Mouse (Mus musculus) brain, adult 10 weeks (tissue): Measurements from ENCODE around the gene Ptk6. TPM values are rescaled to one million over a fixed set of nuclear protein-coding genes. Genes with fewer than 3 reads are reported as not detected.

ENCODE experiments used
- polyA plus RNA-seq: library from polyadenylated mRNA; stranded (reverse); fragments of 350-450 nt; fragmentation: Illumina TruSeq; extraction: RNeasy Lipid Tissue Mini Kit (QIAGEN cat#74804); gene quantifications from one replicate; pipeline ENCODE4 v1.2.3, GENCODE M21; 2015; ENCODE audit warnings: low read depth, low replicate concordance

The Ptk6 gene
- not detected for polyA plus RNA-seq

GRCm38 (mm10) chr2:181202422-181202821, at the start of gene Ptk6:
Ptk6 (minus strand) TSS chr2:181202789.

GRCm38 (mm10) chr2:181241602-181242313, 39.2 kb upstream of the Ptk6 start, which contains the start of gene Helz2:
Helz2 (minus strand) TSS chr2:181242027.

GRCm38 (mm10) chr2:181219538-181220216, 17.1 kb upstream of the Ptk6 start, which contains the start of gene Fndc11:
Fndc11 (plus strand) TSS chr2:181220013.

GRCm38 (mm10) chr2:181213021-181213445, 10.4 kb upstream of the Ptk6 start, which contains the start of gene Srms:
Srms (minus strand) TSS chr2:181213185.

GRCm38 (mm10) chr2:181187121-181188000, 15.2 kb downstream of the Ptk6 start, which contains the start of gene Ppdpf:
Ppdpf (plus strand) TSS chr2:181187247.

GRCm38 (mm10) chr2:181156248-181157121, 46.1 kb downstream of the Ptk6 start, which contains the start of gene Eef1a2:
Eef1a2 (minus strand) TSS chr2:181157014.

Other genes with a start within 250 kb of the Ptk6 start
- gene Nkain4, start 248.1 kb downstream of the Ptk6 start, polyA plus RNA-seq, result 94.2 TPM
- gene Arfgap1, start 235.6 kb downstream of the Ptk6 start, polyA plus RNA-seq, result 115 TPM
- gene Col20a1, start 216.3 kb downstream of the Ptk6 start, polyA plus RNA-seq, result 1.4 TPM
- gene Chrna4, start 159.2 kb downstream of the Ptk6 start, polyA plus RNA-seq, result 25.3 TPM
- 159 TPM for gene Kcnq2, start 67.5 kb downstream of the Ptk6 start, polyA plus RNA-seq
- gene Eef1a2, start 45.8 kb downstream of the Ptk6 start, polyA plus RNA-seq, result 910 TPM
- gene Ppdpf, start 15.5 kb downstream of the Ptk6 start, polyA plus RNA-seq, result 118 TPM
- gene Srms, start 10.4 kb upstream of the Ptk6 start, polyA plus RNA-seq, result 0.28 TPM
- not detected for gene Fndc11, start 17.2 kb upstream of the Ptk6 start, polyA plus RNA-seq
- 1.9 TPM for gene Helz2, start 39.2 kb upstream of the Ptk6 start, polyA plus RNA-seq
- 19.4 TPM for gene Gmeb2, start 85.2 kb upstream of the Ptk6 start, polyA plus RNA-seq
- 1,118 TPM for gene Stmn3, start 111.7 kb upstream of the Ptk6 start, polyA plus RNA-seq
- 26.0 TPM for gene Rtel1, start 117.0 kb upstream of the Ptk6 start, polyA plus RNA-seq
- gene Zgpat, start 162.1 kb upstream of the Ptk6 start, polyA plus RNA-seq, result 52.2 TPM
- 65.1 TPM for gene Arfrp1, start 162.6 kb upstream of the Ptk6 start, polyA plus RNA-seq
- 31.4 TPM for gene Lime1, start 177.3 kb upstream of the Ptk6 start, polyA plus RNA-seq